Mouse (Mus musculus) embryonic facial prominence, embryonic 15.5 days (tissue): ENCODE data around the gene Fhl4. TPM values are rescaled to one million over a fixed set of nuclear protein-coding genes. Genes with fewer than 3 reads are reported as not detected.

Experiments
- ATAC-seq: fragments of 200-750 bp; cut with Nextera tagmentation; 2 replicates; pipeline ENCODE4 v1.8.0; 2017; ENCODE audit warnings: low read depth, moderate TSS enrichment; ENCODE audit not compliant: insufficient number of reproducible peaks, low FRiP score, low TSS enrichment
- H3K27ac ChIP-seq: fragments of 300-500 bp; sonication (generic); replicated peaks from 2 replicates; pipeline ENCODE4 v1.5.1; 2015; ENCODE audit warnings: mild to moderate bottlenecking, inconsistent platforms
- H3K27me3 ChIP-seq: fragments of 300-500 bp; sonication (generic); 2 replicates; pipeline ENCODE4 v1.6.1; 2015; ENCODE audit warnings: inconsistent platforms
- H3K36me3 ChIP-seq: fragments of 300-500 bp; sonication (generic); 2 replicates; pipeline ENCODE4 v1.6.1; 2015; ENCODE audit warnings: mild to moderate bottlenecking, inconsistent platforms
- H3K4me1 ChIP-seq: fragments of 300-500 bp; sonication (generic); 2 replicates; pipeline ENCODE4 v1.6.1; 2015; ENCODE audit warnings: inconsistent platforms
- H3K4me2 ChIP-seq: fragments of 300-500 bp; sonication (generic); replicated peaks from 2 replicates; pipeline ENCODE4 v1.6.1; 2015; ENCODE audit warnings: mild to moderate bottlenecking, inconsistent platforms
- H3K4me3 ChIP-seq: fragments of 300-500 bp; sonication (generic); replicated peaks from 2 replicates; pipeline ENCODE4 v1.5.1; 2015; ENCODE audit warnings: mild to moderate bottlenecking, inconsistent platforms
- H3K9ac ChIP-seq: fragments of 300-500 bp; sonication (generic); 2 replicates; pipeline ENCODE4 v1.6.1; 2015; ENCODE audit warnings: inconsistent platforms
- H3K9me3 ChIP-seq: fragments of 300-500 bp; sonication (generic); replicated peaks from 2 replicates; pipeline ENCODE4 v1.6.1; 2016; ENCODE audit warnings: inconsistent platforms
- WGBS: fragments of 180-500 bp; shearing (Covaris S2); methylation state at CpG from one replicate; pipeline ENCODE4 v1.1.7; 2015; 5-methylcytosine and 5-hydroxymethylcytosine counted together
- polyA plus RNA-seq: library from polyadenylated mRNA; unstranded; fragments of >200 nt; fragmentation: Nextera tagmentation; extraction: Ambion mirVana; gene quantifications from 2 replicates; pipeline ENCODE4 v1.2.1, GENCODE M21; 2015

The Fhl4 gene
- polyA plus RNA-seq, result 1.3 and 1.4 TPM in 2 replicates

DNA sequence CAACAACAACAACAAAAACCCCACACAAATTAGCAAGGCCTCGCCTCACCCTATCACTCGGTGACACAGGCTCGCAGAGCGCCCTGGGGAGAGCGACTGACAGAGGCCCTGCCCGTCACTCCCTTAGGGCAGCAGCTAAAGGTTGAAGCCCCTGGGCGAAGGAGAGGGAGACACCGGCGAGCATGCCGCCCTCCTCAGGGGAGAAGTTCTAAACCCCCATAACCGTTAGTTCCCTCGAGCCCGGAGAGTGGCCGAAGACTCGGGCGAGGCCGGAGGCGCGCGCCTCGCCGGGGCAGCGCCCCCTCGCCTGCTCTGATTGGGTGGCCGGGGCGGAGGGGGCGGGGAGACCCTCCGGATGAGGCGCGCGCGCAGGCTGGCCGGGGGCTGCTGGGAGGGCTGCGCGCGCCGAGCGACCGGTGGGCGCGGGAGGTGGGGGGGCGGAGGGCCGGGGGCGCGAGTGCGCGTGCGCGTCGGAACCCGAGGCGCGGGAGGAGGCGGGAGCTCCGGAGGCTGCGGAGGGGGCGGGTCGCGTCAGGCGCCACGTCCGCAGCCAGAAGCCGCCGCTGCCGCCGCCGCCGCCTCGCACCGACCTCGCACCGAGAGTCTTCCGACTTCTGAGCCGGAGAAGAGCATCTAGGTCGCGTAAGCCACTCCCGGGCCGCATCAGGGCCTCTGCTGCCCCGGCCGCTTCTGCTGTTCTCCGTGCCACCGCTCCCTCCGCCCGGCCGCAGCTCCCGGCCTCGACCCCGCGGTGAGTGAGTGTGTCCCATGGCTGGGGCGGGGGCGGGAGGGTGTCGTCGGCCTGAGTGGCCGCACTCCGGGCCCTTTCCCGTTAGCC is at the start of gene Fhl4, which contains the start of gene Tmem263:
TSS of gene Fhl4 (minus strand) at position 249 of the 838 bp plus-strand sequence.
TSS of gene Tmem263 (plus strand) at position 381 of the 838 bp plus-strand sequence.
- Histone ChIP-seq H3K9me3 (no peaks in the 10 kb centered on the region), H3K36me3 (no peaks in the 10 kb centered on the region), H3K4me3 (peak within 1 kb of the TSS; percentile 99), H3K4me2 (peak within 1 kb of the TSS; percentile 68), H3K27me3 (no peaks in the 10 kb centered on the region), H3K27ac (peak within 1 kb of the TSS; percentile 91), H3K9ac (peak within 1 kb of the TSS; percentile 99), H3K4me1 (peaks cover 14% of the 10 kb centered on the region)
- under 1% methylated on average over 72 of the region's 96 CpGs for WGBS
- ATAC-seq, result peak; percentile 98

GRCm38 (mm10) chr10:85149226-85149625 is 46.9 kb upstream of the Fhl4 start:
- H3K4me1 ChIP-seq, result no peaks in the 10 kb centered on the region
- ATAC-seq, result no peak
- no peaks in the 10 kb centered on the region for H3K27me3 ChIP-seq
- WGBS, result 79% methylated on average over 5 of the region's 5 CpGs
- H3K4me3 ChIP-seq, result no peak overlapping the region
- no peak overlapping the region for H3K9ac ChIP-seq
- H3K36me3 ChIP-seq, result peaks cover 25% of the 10 kb centered on the region
- no peaks in the 10 kb centered on the region for H3K9me3 ChIP-seq
- no peak overlapping the region for H3K27ac ChIP-seq
- no peak overlapping the region for H3K4me2 ChIP-seq

GRCm38 (mm10) chr10:85146282-85146681 is 44.0 kb upstream of the Fhl4 start:
- no peak for ATAC-seq
- Histone ChIP-seq H3K27ac (no peak overlapping the region), H3K4me2 (no peak overlapping the region), H3K9ac (no peak overlapping the region), H3K9me3 (no peaks in the 10 kb centered on the region), H3K4me3 (no peak overlapping the region), H3K27me3 (no peaks in the 10 kb centered on the region), H3K36me3 (peaks cover 43% of the 10 kb centered on the region), H3K4me1 (no peaks in the 10 kb centered on the region)
- WGBS, result 89% methylated on average over 14 of the region's 14 CpGs

DNA sequence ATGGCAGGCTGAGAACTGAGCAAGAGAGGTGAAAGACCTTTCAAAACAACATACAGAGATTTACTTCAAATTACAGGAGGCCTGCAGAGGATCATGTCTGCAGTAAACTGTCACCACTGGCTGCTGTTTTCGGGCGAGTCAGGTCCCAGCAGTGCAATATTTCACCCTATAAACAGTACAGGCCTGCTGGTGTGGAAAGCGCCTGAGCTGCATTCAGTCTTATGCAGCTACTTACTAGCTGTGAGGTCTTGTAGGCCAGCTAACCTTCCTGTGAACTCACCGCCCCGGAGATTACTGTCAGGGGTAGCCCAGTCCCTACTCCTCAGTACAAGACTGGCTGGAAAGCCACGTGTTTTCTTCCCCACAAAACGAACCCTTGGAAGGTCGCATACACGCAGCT is 39.2 kb upstream of the Fhl4 start:
- Histone ChIP-seq H3K9me3 (no peaks in the 10 kb centered on the region), H3K36me3 (peaks cover 36% of the 10 kb centered on the region), H3K27ac (no peak overlapping the region), H3K9ac (no peak overlapping the region), H3K4me2 (no peak overlapping the region), H3K4me1 (no peaks in the 10 kb centered on the region), H3K27me3 (no peaks in the 10 kb centered on the region), H3K4me3 (no peak overlapping the region)
- ATAC-seq, result no peak
- 80% methylated on average over 9 of the region's 9 CpGs for WGBS

- 89% methylated on average over 6 of the region's 6 CpGs for WGBS
Observed at GRCm38 (mm10) chr10:85136573-85136972, 34.3 kb upstream of the Fhl4 start.

GRCm38 (mm10) chr10:85128453-85128852 is 26.2 kb upstream of the Fhl4 start:
- no peak for ATAC-seq
- peaks cover 11% of the 10 kb centered on the region; the same call in 1 of the 2 replicates for H3K4me1 ChIP-seq
- no peaks in the 10 kb centered on the region for H3K27me3 ChIP-seq
- H3K9me3 ChIP-seq, result no peaks in the 10 kb centered on the region
- 16% methylated on average over 7 of the region's 7 CpGs for WGBS
- H3K27ac ChIP-seq, result peak overlapping the region; percentile 55
- H3K4me2 ChIP-seq, result peak overlapping the region; percentile 61
- H3K4me3 ChIP-seq, result peak overlapping the region; percentile 67
- H3K9ac ChIP-seq, result peak overlapping the region; percentile 21; the same call in 1 of the 2 replicates
- peaks cover 8% of the 10 kb centered on the region; the same call in 1 of the 2 replicates for H3K36me3 ChIP-seq

More at GRCm38 (mm10) chr10:85136573-85136972, 34.3 kb upstream of the Fhl4 start:
- Histone ChIP-seq H3K9ac (no peak overlapping the region), H3K4me3 (no peak overlapping the region), H3K4me2 (no peak overlapping the region), H3K9me3 (no peaks in the 10 kb centered on the region), H3K4me1 (no peaks in the 10 kb centered on the region), H3K36me3 (peaks cover 17% of the 10 kb centered on the region; the same call in 1 of the 2 replicates), H3K27me3 (no peaks in the 10 kb centered on the region), H3K27ac (no peak overlapping the region)
- no peak for ATAC-seq

GRCm38 (mm10) chr10:85127395-85128287 is 25.3 kb upstream of the Fhl4 start, which contains the start of gene Mterf2:
Gene Mterf2, minus strand, starts transcription at chr10:85128027.
- peak within 1 kb of the TSS; percentile 61 for H3K4me2 ChIP-seq
- 6% methylated on average over 20 of the region's 20 CpGs for WGBS
- H3K27me3 ChIP-seq, result no peaks in the 10 kb centered on the region
- peak; percentile 99 for ATAC-seq
- peaks cover 9% of the 10 kb centered on the region; the same call in 1 of the 2 replicates for H3K36me3 ChIP-seq
- H3K9me3 ChIP-seq, result no peaks in the 10 kb centered on the region
- H3K27ac ChIP-seq, result peak within 1 kb of the TSS; percentile 55
- H3K4me1 ChIP-seq, result peaks cover 11% of the 10 kb centered on the region; the same call in 1 of the 2 replicates
- peak within 1 kb of the TSS; percentile 67 for H3K4me3 ChIP-seq
- peak within 1 kb of the TSS; percentile 46 for H3K9ac ChIP-seq

DNA sequence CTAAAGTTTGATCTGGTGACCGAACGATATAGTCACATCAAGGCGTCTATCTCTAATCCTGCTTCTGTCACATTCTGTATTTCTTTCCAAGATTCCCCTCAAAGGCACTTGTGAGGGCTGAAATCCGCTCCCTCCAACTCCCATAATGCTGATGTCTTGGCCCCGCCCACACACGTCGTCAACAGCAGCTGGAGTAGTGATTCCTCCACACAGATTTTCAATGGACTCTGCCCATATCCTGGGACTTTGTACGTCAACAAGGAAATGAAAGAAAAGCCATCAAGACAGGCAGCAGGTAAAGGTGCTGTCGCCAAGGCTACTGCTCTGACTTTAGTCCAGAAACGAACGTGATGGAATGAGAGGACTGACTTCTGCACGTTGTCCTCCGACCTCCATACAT is 22.9 kb upstream of the Fhl4 start:
- WGBS, result 84% methylated on average over 13 of the region's 13 CpGs
- peaks cover 24% of the 10 kb centered on the region for H3K36me3 ChIP-seq
- H3K9ac ChIP-seq, result no peak overlapping the region
- H3K27me3 ChIP-seq, result no peaks in the 10 kb centered on the region
- no peak overlapping the region for H3K4me3 ChIP-seq
- ATAC-seq, result no peak
- H3K4me1 ChIP-seq, result peaks cover 11% of the 10 kb centered on the region; the same call in 1 of the 2 replicates
- H3K9me3 ChIP-seq, result no peaks in the 10 kb centered on the region
- H3K4me2 ChIP-seq, result no peak overlapping the region
- no peak overlapping the region for H3K27ac ChIP-seq

- no peak for ATAC-seq
- Histone ChIP-seq H3K4me1 (no peaks in the 10 kb centered on the region), H3K27me3 (no peaks in the 10 kb centered on the region), H3K27ac (no peak overlapping the region), H3K9ac (no peak overlapping the region), H3K9me3 (no peaks in the 10 kb centered on the region), H3K36me3 (peaks cover 25% of the 10 kb centered on the region), H3K4me2 (no peak overlapping the region), H3K4me3 (no peak overlapping the region)
- 80% methylated on average over 4 of the region's 4 CpGs for WGBS
Observed at GRCm38 (mm10) chr10:85114409-85114808, 12.1 kb upstream of the Fhl4 start.

- peak overlapping the region; percentile 99 for H3K4me3 ChIP-seq
- H3K4me1 ChIP-seq, result peaks cover 14% of the 10 kb centered on the region
- H3K9ac ChIP-seq, result peak overlapping the region; percentile 99
- H3K9me3 ChIP-seq, result no peaks in the 10 kb centered on the region
- WGBS, result under 1% methylated on average over 34 of the region's 34 CpGs
- no peaks in the 10 kb centered on the region for H3K36me3 ChIP-seq
- no peak; the same call in 1 of the 2 replicates for ATAC-seq
- peak overlapping the region; percentile 68 for H3K4me2 ChIP-seq
- peak overlapping the region; percentile 91 for H3K27ac ChIP-seq
- no peaks in the 10 kb centered on the region for H3K27me3 ChIP-seq
Observed at GRCm38 (mm10) chr10:85103085-85103885, 990 bp upstream of the Fhl4 start.
